Mouse (Mus musculus): ENCODE measurements at regions not wholly inside any gene's neighbourhood (a gene's known extent, or its start where the extent isn't known, plus 50 kb on each side); places are given as distances from the start of the nearest gene placed in this dataset.

- Histone ChIP-seq H3K79me2 (ENCODE audit: control insufficient read depth, insufficient read depth, low read length) (no peaks in the 10 kb centered on the region), H3K4me1 (ENCODE audit: control insufficient read depth, insufficient read depth, low read length) (no peaks in the 10 kb centered on the region), H3K27me3 (ENCODE audit: control insufficient read depth, insufficient read depth, low read length) (no peaks in the 10 kb centered on the region), H3K4me3 (ENCODE audit: insufficient read depth, low read depth, low read length) (no peak overlapping the region), H3K27ac (replicated peaks; ENCODE audit: insufficient read depth, low read depth, low read length) (no peak overlapping the region), H3K36me3 (ENCODE audit: control insufficient read depth, insufficient read depth, low read length) (no peaks in the 10 kb centered on the region), H3K9ac (ENCODE audit: low read depth, low read length) (no peak overlapping the region)
- TF ChIP-seq POLR2A (IDR thresholded peaks at IDR 0.05; ENCODE audit: extremely low read depth, insufficient read depth, low read length): no peak
- no peak for TF ChIP-seq CTCF (IDR thresholded peaks at IDR 0.05; ENCODE audit: low read depth, low read length)
- DNase-seq (ENCODE audit: extremely low read depth, low read depth, low spot score): no peak
- WGBS: 54% methylated on average over 3 of the region's 3 CpGs
These were observed 521.6 kb downstream of the Tmem182 start for GRCm38 (mm10) chr1:41326861-41327480.

GRCm38 (mm10) chr1:41349798-41350758 lies 544.7 kb downstream of the Tmem182 start:
- no peak overlapping the region for H3K9ac ChIP-seq (ENCODE audit: low read depth, low read length)
- no peaks in the 10 kb centered on the region for H3K4me1 ChIP-seq (ENCODE audit: control insufficient read depth, insufficient read depth, low read length)
- DNase-seq (ENCODE audit: extremely low read depth, low read depth, low spot score): no peak
- no peaks in the 10 kb centered on the region for H3K27me3 ChIP-seq (ENCODE audit: control insufficient read depth, insufficient read depth, low read length)
- no peak overlapping the region for H3K4me3 ChIP-seq (ENCODE audit: insufficient read depth, low read depth, low read length)
- WGBS: 85% methylated on average over 16 of the region's 16 CpGs
- TF ChIP-seq POLR2A (IDR thresholded peaks at IDR 0.05; ENCODE audit: extremely low read depth, insufficient read depth, low read length): no peak
- no peak for TF ChIP-seq CTCF (IDR thresholded peaks at IDR 0.05; ENCODE audit: low read depth, low read length)
- no peak overlapping the region for H3K27ac ChIP-seq (replicated peaks; ENCODE audit: insufficient read depth, low read depth, low read length)
- H3K79me2 ChIP-seq (ENCODE audit: control insufficient read depth, insufficient read depth, low read length): no peaks in the 10 kb centered on the region
- no peaks in the 10 kb centered on the region for H3K36me3 ChIP-seq (ENCODE audit: control insufficient read depth, insufficient read depth, low read length)

DNA sequence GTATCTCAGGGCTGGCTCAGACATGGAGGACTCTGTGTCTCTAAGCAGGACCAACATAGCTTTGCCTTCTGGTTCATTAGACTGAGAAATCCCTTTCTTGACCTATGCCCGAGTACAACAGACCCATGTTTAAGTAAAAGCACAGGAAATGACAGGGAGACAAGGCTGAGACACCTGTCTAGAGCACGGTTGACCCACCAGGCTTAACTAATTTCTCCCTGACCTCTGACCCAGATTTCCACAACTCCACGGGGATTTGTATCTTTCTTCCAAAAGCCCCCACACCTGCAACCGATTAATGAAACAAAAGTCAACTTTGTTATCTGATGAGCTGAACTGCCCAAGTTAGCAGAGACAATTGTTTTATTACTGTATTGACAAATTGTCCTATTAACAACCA lies 553.7 kb downstream of the Tmem182 start:
- Histone ChIP-seq H3K36me3 (ENCODE audit: control insufficient read depth, insufficient read depth, low read length) (no peaks in the 10 kb centered on the region), H3K27me3 (ENCODE audit: control insufficient read depth, insufficient read depth, low read length) (no peaks in the 10 kb centered on the region), H3K79me2 (ENCODE audit: control insufficient read depth, insufficient read depth, low read length) (no peaks in the 10 kb centered on the region), H3K4me1 (ENCODE audit: control insufficient read depth, insufficient read depth, low read length) (no peaks in the 10 kb centered on the region), H3K4me3 (ENCODE audit: insufficient read depth, low read depth, low read length) (no peak overlapping the region), H3K27ac (replicated peaks; ENCODE audit: insufficient read depth, low read depth, low read length) (no peak overlapping the region), H3K9ac (ENCODE audit: low read depth, low read length) (no peak overlapping the region)
- 23% methylated on average over 4 of the region's 4 CpGs for WGBS
- no peak for DNase-seq (ENCODE audit: extremely low read depth, low read depth, low spot score)
- no peak for TF ChIP-seq CTCF (IDR thresholded peaks at IDR 0.05; ENCODE audit: low read depth, low read length)
- no peak for TF ChIP-seq POLR2A (IDR thresholded peaks at IDR 0.05; ENCODE audit: extremely low read depth, insufficient read depth, low read length)

GRCm38 (mm10) chr1:41361512-41361911 lies 556.1 kb downstream of the Tmem182 start:
- no peak overlapping the region for H3K9ac ChIP-seq (ENCODE audit: low read depth, low read length)
- no peaks in the 10 kb centered on the region for H3K27me3 ChIP-seq (ENCODE audit: control insufficient read depth, insufficient read depth, low read length)
- H3K27ac ChIP-seq (replicated peaks; ENCODE audit: insufficient read depth, low read depth, low read length): no peak overlapping the region
- WGBS: 82% methylated on average over 3 of the region's 3 CpGs
- no peaks in the 10 kb centered on the region for H3K4me1 ChIP-seq (ENCODE audit: control insufficient read depth, insufficient read depth, low read length)
- TF ChIP-seq POLR2A (IDR thresholded peaks at IDR 0.05; ENCODE audit: extremely low read depth, insufficient read depth, low read length) (no peak), CTCF (IDR thresholded peaks at IDR 0.05; ENCODE audit: low read depth, low read length) (no peak)
- no peak overlapping the region for H3K4me3 ChIP-seq (ENCODE audit: insufficient read depth, low read depth, low read length)
- no peaks in the 10 kb centered on the region for H3K79me2 ChIP-seq (ENCODE audit: control insufficient read depth, insufficient read depth, low read length)
- no peak for DNase-seq (ENCODE audit: extremely low read depth, low read depth, low spot score)
- H3K36me3 ChIP-seq (ENCODE audit: control insufficient read depth, insufficient read depth, low read length): no peaks in the 10 kb centered on the region

DNA sequence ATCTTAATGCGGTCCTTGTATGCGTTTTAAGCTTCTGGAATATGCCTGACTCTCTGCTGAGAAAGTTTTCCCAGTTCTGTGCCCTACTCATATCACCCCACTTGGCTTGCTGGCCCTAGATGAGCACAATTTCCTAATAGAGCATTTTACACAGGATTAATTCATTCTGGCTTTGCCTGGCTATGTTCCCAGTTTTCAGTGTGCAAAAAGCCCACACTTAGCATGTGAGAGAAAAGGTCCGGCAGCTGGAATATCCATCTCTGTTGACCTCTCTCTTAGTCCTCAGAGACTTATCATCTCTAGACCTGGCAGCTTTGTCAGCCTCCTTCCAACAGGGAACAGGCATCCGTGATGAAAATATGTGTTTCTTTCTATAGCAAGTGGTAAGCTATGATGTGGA lies 574.6 kb downstream of the Tmem182 start:
- Histone ChIP-seq H3K27me3 (ENCODE audit: control insufficient read depth, insufficient read depth, low read length) (no peaks in the 10 kb centered on the region), H3K36me3 (ENCODE audit: control insufficient read depth, insufficient read depth, low read length) (no peaks in the 10 kb centered on the region), H3K27ac (replicated peaks; ENCODE audit: insufficient read depth, low read depth, low read length) (no peak overlapping the region), H3K4me1 (ENCODE audit: control insufficient read depth, insufficient read depth, low read length) (no peaks in the 10 kb centered on the region), H3K4me3 (ENCODE audit: insufficient read depth, low read depth, low read length) (no peak overlapping the region), H3K9ac (ENCODE audit: low read depth, low read length) (no peak overlapping the region), H3K79me2 (ENCODE audit: control insufficient read depth, insufficient read depth, low read length) (no peaks in the 10 kb centered on the region)
- DNase-seq (ENCODE audit: extremely low read depth, low read depth, low spot score): no peak
- TF ChIP-seq CTCF (IDR thresholded peaks at IDR 0.05; ENCODE audit: low read depth, low read length) (no peak), POLR2A (IDR thresholded peaks at IDR 0.05; ENCODE audit: extremely low read depth, insufficient read depth, low read length) (no peak)
- WGBS: 80% methylated on average over 4 of the region's 4 CpGs

GRCm38 (mm10) chr1:41381487-41381886 lies 576.1 kb downstream of the Tmem182 start:
- H3K36me3 ChIP-seq (ENCODE audit: control insufficient read depth, insufficient read depth, low read length): no peaks in the 10 kb centered on the region
- no peaks in the 10 kb centered on the region for H3K4me1 ChIP-seq (ENCODE audit: control insufficient read depth, insufficient read depth, low read length)
- H3K9ac ChIP-seq (ENCODE audit: low read depth, low read length): no peak overlapping the region
- no peak overlapping the region for H3K4me3 ChIP-seq (ENCODE audit: insufficient read depth, low read depth, low read length)
- H3K27me3 ChIP-seq (ENCODE audit: control insufficient read depth, insufficient read depth, low read length): no peaks in the 10 kb centered on the region
- no peak overlapping the region for H3K27ac ChIP-seq (replicated peaks; ENCODE audit: insufficient read depth, low read depth, low read length)
- WGBS: 80% methylated on average over 7 of the region's 7 CpGs
- no peak for TF ChIP-seq CTCF (IDR thresholded peaks at IDR 0.05; ENCODE audit: low read depth, low read length)
- no peak for TF ChIP-seq POLR2A (IDR thresholded peaks at IDR 0.05; ENCODE audit: extremely low read depth, insufficient read depth, low read length)
- no peaks in the 10 kb centered on the region for H3K79me2 ChIP-seq (ENCODE audit: control insufficient read depth, insufficient read depth, low read length)
- no peak for DNase-seq (ENCODE audit: extremely low read depth, low read depth, low spot score)

Data from liver, adult 2 months (tissue).